ENCODE assay signal across 10 mouse cellular contexts in genomic region chr17:29165967-29166578, GRCm38 (mm10). TPM values are rescaled to one million over a fixed set of nuclear protein-coding genes. Genes with fewer than 3 reads are reported as not detected.
DNase-seq lines count a peak whose midpoint lies in the region; TF ChIP-seq lines count a peak whose summit lies in the region.
"Had no signal": no experiment of that assay in that cellular context is flagged by ENCODE, and none has a peak within 500 bp of the region (broad histone marks: within the 10 kb centered on the region; RNA-seq: fewer than 3 reads in every experiment).

No protein-coding gene starts in this region.

- peaks cover 15% of the 10 kb centered on the region for H3K9me3 ChIP-seq in heart, embryonic 10.5 days

- peaks cover 33% of the 10 kb centered on the region for H3K27me3 ChIP-seq in heart, embryonic 10.5 days (ENCODE audit: insufficient read depth, poor library complexity, severe bottlenecking)
- no peaks in the 10 kb centered on the region for H3K27me3 ChIP-seq in heart, adult 2 months (ENCODE audit: control insufficient read depth, insufficient read depth, low read length)

- H3K4me1 ChIP-seq in heart, embryonic 10.5 days, result peaks cover 36% of the 10 kb centered on the region
- no peaks in the 10 kb centered on the region; the same call in 1 of the 2 replicates for H3K4me1 ChIP-seq in heart, adult 2 months (ENCODE audit: control insufficient read depth, insufficient read depth, low read length)

- peaks cover 17% of the 10 kb centered on the region for H3K36me3 ChIP-seq in heart, embryonic 10.5 days
- H3K36me3 ChIP-seq in heart, adult 2 months (ENCODE audit: control insufficient read depth, insufficient read depth, low read length), result no peaks in the 10 kb centered on the region

- no peak for TF ChIP-seq POLR2A in heart, adult 2 months (IDR thresholded peaks at IDR 0.05; ENCODE audit: insufficient read depth, low read depth, low read length)

- no peak for TF ChIP-seq EP300 in heart, adult 2 months (IDR thresholded peaks at IDR 0.05; ENCODE audit: insufficient read depth, low read depth, low read length)

- H3K79me2 ChIP-seq in heart, adult 2 months (replicated peaks; ENCODE audit: control insufficient read depth, insufficient read depth, low read length), result no peaks in the 10 kb centered on the region

- intact Hi-C loops in heart, adult 2 months (cut with DNase I), result no loop called here

- H3K27ac ChIP-seq in heart, embryonic 10.5 days, result 0 out of 2 replicates have a peak overlapping the region, but pooled peaks have one; percentile 11
- H3K27ac ChIP-seq in heart, adult 2 months, result no peak overlapping the region

- no peak for DNase-seq in heart, embryonic 10.5 days (ENCODE audit: low spot score)
- DNase-seq in heart, adult 2 months, result no peak
- DNase-seq in thymus, postnatal 14 days, result peak; percentile 20
- no peak for DNase-seq in thymus, postnatal 10 days (ENCODE audit: low spot score in 2 of 2)
- peak; percentile 62 for DNase-seq in kidney, postnatal 14 days
- DNase-seq in left cerebral cortex, adult 11 months (ENCODE audit: low spot score), result no peak
- DNase-seq in spleen, adult 18-20 months, result no peak
- DNase-seq in urinary bladder, postnatal 10 days (ENCODE audit: low spot score), result no peak
- DNase-seq: heart, postnatal 36 days had no signal

- TF ChIP-seq CTCF in heart, adult 2 months (IDR thresholded peaks at IDR 0.05), result no peak

- no peak overlapping the region for H3K9ac ChIP-seq in heart, adult 2 months (ENCODE audit: low read depth, low read length)

- H3K4me3 ChIP-seq in heart, embryonic 10.5 days, result no peak overlapping the region
- H3K4me3 ChIP-seq in heart, adult 2 months, result no peak overlapping the region

- 48% methylated on average over 8 of the region's 8 CpGs for WGBS in heart, embryonic 10.5 days
- 47% methylated on average over 8 of the region's 8 CpGs for WGBS in heart, adult 2 months

RNA-seq across cellular contexts. Expression of gene Rab44, which starts 52.1 kb away (rescaled TPM):
- polyA plus RNA-seq in heart, embryonic 10.5 days (2016; fragmentation: Nextera tagmentation; extraction: Ambion mirVana), result 0.23 and 0.48 TPM in 2 replicates
- total RNA-seq in heart, adult 2 months (2021), result under 1 TPM in 1 of 2 experiments, not detected in 1; 0.70 TPM
- polyA plus RNA-seq in heart, adult 2 months (2012; rRNA removed), result 0.23 and 0.38 TPM in 2 replicates
- polyA plus RNA-seq: limb, embryonic 11.5 days had no signal

Comparison
In these comparisons a context has a peak if more than half of its experiments do, and no peak if none do; other contexts are left out.
1. DNase-seq: peak in thymus, postnatal 14 days (single experiment) and kidney, postnatal 14 days (single experiment); none in heart, embryonic 10.5 days (single experiment), heart, adult 2 months (0 of 2), thymus, postnatal 10 days (0 of 2), left cerebral cortex, adult 11 months (single experiment), spleen, adult 18-20 months (0 of 2) and urinary bladder, postnatal 10 days (single experiment).